19 mouse cellular contexts compared by ENCODE assay signal in the genomic region with DNA sequence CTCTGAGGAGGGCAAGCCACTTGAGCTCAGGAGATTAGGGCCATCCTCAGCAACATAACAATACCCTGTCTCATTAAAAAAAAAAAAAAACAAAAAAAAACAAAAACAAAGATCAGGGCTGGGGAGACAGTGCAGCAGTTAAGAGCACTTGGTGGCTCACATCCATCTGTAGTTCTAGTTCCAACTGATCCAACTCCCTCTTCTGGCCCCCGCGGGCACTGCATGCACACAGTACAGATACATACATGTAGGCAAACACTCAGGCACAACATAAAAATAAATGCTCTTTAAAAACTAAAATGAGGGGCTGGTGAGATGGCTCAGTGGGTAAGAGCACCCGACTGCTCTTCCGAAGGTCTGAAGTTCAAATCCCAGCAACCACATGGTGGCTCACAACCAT. TPM values are rescaled to one million over a fixed set of nuclear protein-coding genes. Genes with fewer than 3 reads are reported as not detected.
DNase-seq lines count a peak whose midpoint lies in the region; ATAC-seq and TF ChIP-seq lines count a peak whose summit lies in the region.
"Had no signal": no experiment of that assay in that cellular context is flagged by ENCODE, and none has a peak within 500 bp of the region (broad histone marks: within the 10 kb centered on the region; RNA-seq: fewer than 3 reads in every experiment).

No protein-coding gene starts in this region.

- H3K4me2 ChIP-seq in kidney, postnatal 0 days (ENCODE audit: low read length), result no peak overlapping the region
- H3K4me2 ChIP-seq in kidney, embryonic 14.5 days (replicated peaks; ENCODE audit: low read depth, low read length), result no peak overlapping the region
- no peak overlapping the region for H3K4me2 ChIP-seq in midbrain, postnatal 0 days (ENCODE audit: low read depth, low read length, poor library complexity, severe bottlenecking)
- no peak overlapping the region for H3K4me2 ChIP-seq in midbrain, embryonic 16.5 days (ENCODE audit: low read length)
- no peak overlapping the region for H3K4me2 ChIP-seq in forebrain, embryonic 14.5 days (ENCODE audit: low read length)
- H3K4me2 ChIP-seq: embryonic facial prominence, embryonic 12.5 days; heart, embryonic 15.5 days; lung, embryonic 14.5 days; midbrain, embryonic 15.5 days had no signal

- H3K27me3 ChIP-seq in kidney, postnatal 0 days (ENCODE audit: insufficient read depth, low read length), result no peaks in the 10 kb centered on the region
- no peaks in the 10 kb centered on the region for H3K27me3 ChIP-seq in kidney, embryonic 14.5 days (ENCODE audit: control insufficient read depth, insufficient read depth, low read length)
- no peaks in the 10 kb centered on the region for H3K27me3 ChIP-seq in midbrain, postnatal 0 days (ENCODE audit: insufficient read depth, low read length)
- H3K27me3 ChIP-seq in midbrain, embryonic 16.5 days (ENCODE audit: control insufficient read depth, insufficient read depth, low read depth, low read length), result no peaks in the 10 kb centered on the region
- no peaks in the 10 kb centered on the region for H3K27me3 ChIP-seq in forebrain, embryonic 14.5 days (replicated peaks; ENCODE audit: control insufficient read depth, insufficient read depth, low read length)
- H3K27me3 ChIP-seq: embryonic facial prominence, embryonic 12.5 days; heart, embryonic 15.5 days; midbrain, embryonic 15.5 days had no signal

- no peak for DNase-seq in kidney, postnatal 0 days (ENCODE audit: low spot score)
- DNase-seq in midbrain, postnatal 0 days (ENCODE audit: low spot score), result no peak
- peak; percentile 43 for DNase-seq in ES-CJ7 (ENCODE audit: low read depth, low spot score)
- DNase-seq in forebrain, embryonic 14.5 days (ENCODE audit: low spot score), result no peak
- DNase-seq: adrenal gland, postnatal 25 days; cerebellum, adult 2 months; forebrain, postnatal 0 days; heart, adult 11 months; kidney, adult 9 months; lung, embryonic 14.5 days; right cerebral cortex, adult 18-20 months had no signal

- no peaks in the 10 kb centered on the region for H3K36me3 ChIP-seq in kidney, postnatal 0 days (ENCODE audit: insufficient read depth, low read length)
- no peaks in the 10 kb centered on the region for H3K36me3 ChIP-seq in kidney, embryonic 14.5 days (ENCODE audit: control insufficient read depth, insufficient read depth, low read length)
- H3K36me3 ChIP-seq in midbrain, postnatal 0 days (ENCODE audit: insufficient read depth, low read length), result no peaks in the 10 kb centered on the region
- no peaks in the 10 kb centered on the region for H3K36me3 ChIP-seq in midbrain, embryonic 16.5 days (ENCODE audit: control insufficient read depth, insufficient read depth, low read length)
- H3K36me3 ChIP-seq in forebrain, embryonic 14.5 days (ENCODE audit: control insufficient read depth, insufficient read depth, low read length), result no peaks in the 10 kb centered on the region
- H3K36me3 ChIP-seq: embryonic facial prominence, embryonic 12.5 days; heart, embryonic 15.5 days; midbrain, embryonic 15.5 days had no signal

- no peak overlapping the region for H3K27ac ChIP-seq in kidney, postnatal 0 days
- H3K27ac ChIP-seq in kidney, embryonic 14.5 days (ENCODE audit: low read depth, low read length), result no peak overlapping the region
- H3K27ac ChIP-seq in midbrain, postnatal 0 days (ENCODE audit: low read depth, low read length), result no peak overlapping the region
- H3K27ac ChIP-seq in midbrain, embryonic 16.5 days (ENCODE audit: low read length), result no peak overlapping the region
- no peak overlapping the region for H3K27ac ChIP-seq in bone marrow, adult 2 months (ENCODE audit: control insufficient read depth, insufficient read depth, low read depth, low read length, poor library complexity)
- H3K27ac ChIP-seq in forebrain, embryonic 14.5 days (ENCODE audit: low read depth, low read length), result no peak overlapping the region
- H3K27ac ChIP-seq: embryonic facial prominence, embryonic 12.5 days; heart, embryonic 15.5 days; midbrain, embryonic 15.5 days; stomach, postnatal 0 days had no signal

- WGBS in kidney, postnatal 0 days, result 100% methylated on average over 4 of the region's 4 CpGs
- 96% methylated on average over 4 of the region's 4 CpGs for WGBS in kidney, embryonic 14.5 days
- WGBS in midbrain, postnatal 0 days, result 97% methylated on average over 4 of the region's 4 CpGs
- 96% methylated on average over 4 of the region's 4 CpGs for WGBS in midbrain, embryonic 16.5 days
- WGBS in bone marrow, adult 2 months, result 93% methylated on average over 4 of the region's 4 CpGs
- 98% methylated on average over 4 of the region's 4 CpGs for WGBS in forebrain, embryonic 14.5 days

- TF ChIP-seq POLR2A in bone marrow, adult 2 months (IDR thresholded peaks at IDR 0.05; ENCODE audit: borderline replicate concordance, control insufficient read depth, low read depth, low read length), result no peak

- no peak overlapping the region for H3K4me3 ChIP-seq in kidney, postnatal 0 days (replicated peaks; ENCODE audit: low read depth, low read length)
- no peak overlapping the region for H3K4me3 ChIP-seq in kidney, embryonic 14.5 days (ENCODE audit: low read length)
- no peak overlapping the region for H3K4me3 ChIP-seq in midbrain, postnatal 0 days (ENCODE audit: low read depth, low read length)
- H3K4me3 ChIP-seq in midbrain, embryonic 16.5 days (ENCODE audit: low read depth, low read length), result no peak overlapping the region
- H3K4me3 ChIP-seq in bone marrow, adult 2 months (replicated peaks; ENCODE audit: control insufficient read depth, low read depth, low read length), result no peak overlapping the region
- no peak overlapping the region for H3K4me3 ChIP-seq in forebrain, embryonic 14.5 days (ENCODE audit: low read depth, low read length)
- H3K4me3 ChIP-seq: embryonic facial prominence, embryonic 12.5 days; heart, embryonic 15.5 days; midbrain, embryonic 15.5 days had no signal

- H3K9ac ChIP-seq in kidney, postnatal 0 days (ENCODE audit: low read depth, low read length), result no peak overlapping the region
- no peak overlapping the region for H3K9ac ChIP-seq in kidney, embryonic 14.5 days (ENCODE audit: low read depth, low read length)
- H3K9ac ChIP-seq in midbrain, postnatal 0 days (replicated peaks; ENCODE audit: low read length, poor library complexity, severe bottlenecking), result no peak overlapping the region
- H3K9ac ChIP-seq in midbrain, embryonic 16.5 days (ENCODE audit: low read depth, low read length), result no peak overlapping the region
- H3K9ac ChIP-seq in forebrain, embryonic 14.5 days (ENCODE audit: low read length), result no peak overlapping the region
- H3K9ac ChIP-seq: embryonic facial prominence, embryonic 12.5 days; forebrain, postnatal 0 days; heart, embryonic 15.5 days; lung, embryonic 14.5 days; midbrain, embryonic 15.5 days had no signal

- no peak for ATAC-seq in kidney, postnatal 0 days (replicated peaks; ENCODE audit: low FRiP score, low read depth)
- no peak for ATAC-seq in kidney, embryonic 14.5 days (ENCODE audit: low FRiP score, low TSS enrichment)
- no peak for ATAC-seq in midbrain, postnatal 0 days (ENCODE audit: low FRiP score)
- no peak for ATAC-seq in midbrain, embryonic 16.5 days
- ATAC-seq in forebrain, embryonic 14.5 days, result no peak
- no peak for ATAC-seq in granulocyte monocyte progenitor cell, adult 5-6 weeks (replicated peaks; ENCODE audit: poor library complexity, severe bottlenecking)
- ATAC-seq: forebrain, postnatal 0 days; midbrain, embryonic 15.5 days had no signal

- 0 out of 2 replicates have a peak, but pooled peaks have one; percentile 2 for TF ChIP-seq CTCF in kidney, postnatal 0 days (IDR thresholded peaks at IDR 0.05; ENCODE audit: low read depth)
- TF ChIP-seq CTCF in midbrain, postnatal 0 days (IDR thresholded peaks at IDR 0.05), result peak; percentile 31
- TF ChIP-seq CTCF in bone marrow, adult 2 months (IDR thresholded peaks at IDR 0.05; ENCODE audit: control insufficient read depth, insufficient read depth, low read length), result peak; percentile 22; the same call in 1 of the 2 replicates

- no peaks in the 10 kb centered on the region for H3K9me3 ChIP-seq in kidney, postnatal 0 days (replicated peaks; ENCODE audit: low read length)
- H3K9me3 ChIP-seq in kidney, embryonic 14.5 days (ENCODE audit: control insufficient read depth, low read length), result no peaks in the 10 kb centered on the region
- no peaks in the 10 kb centered on the region for H3K9me3 ChIP-seq in midbrain, postnatal 0 days (ENCODE audit: low read length)
- no peaks in the 10 kb centered on the region for H3K9me3 ChIP-seq in midbrain, embryonic 16.5 days (replicated peaks; ENCODE audit: control insufficient read depth, low read length, poor library complexity, severe bottlenecking)
- H3K9me3 ChIP-seq in forebrain, embryonic 14.5 days (replicated peaks; ENCODE audit: control insufficient read depth, low read length), result no peaks in the 10 kb centered on the region
- H3K9me3 ChIP-seq: embryonic facial prominence, embryonic 12.5 days; heart, embryonic 15.5 days; midbrain, embryonic 15.5 days had no signal

- H3K4me1 ChIP-seq in kidney, postnatal 0 days (replicated peaks; ENCODE audit: insufficient read depth, low read length), result no peaks in the 10 kb centered on the region
- H3K4me1 ChIP-seq in kidney, embryonic 14.5 days (ENCODE audit: control insufficient read depth, insufficient read depth, low read length), result no peaks in the 10 kb centered on the region
- H3K4me1 ChIP-seq in midbrain, postnatal 0 days (ENCODE audit: insufficient read depth, low read length), result no peaks in the 10 kb centered on the region
- H3K4me1 ChIP-seq in midbrain, embryonic 16.5 days (ENCODE audit: control insufficient read depth, insufficient read depth, low read length), result no peaks in the 10 kb centered on the region
- H3K4me1 ChIP-seq in bone marrow, adult 2 months (ENCODE audit: control insufficient read depth, insufficient read depth, low read length), result no peaks in the 10 kb centered on the region; the same call in 1 of the 2 replicates
- no peaks in the 10 kb centered on the region for H3K4me1 ChIP-seq in forebrain, embryonic 14.5 days (ENCODE audit: control insufficient read depth, insufficient read depth, low read length)
- H3K4me1 ChIP-seq: embryonic facial prominence, embryonic 12.5 days; heart, embryonic 15.5 days; midbrain, embryonic 15.5 days had no signal

RNA-seq across cellular contexts. Expression of a gene that starts 34.2 kb away (rescaled TPM):
- polyA plus RNA-seq in kidney, postnatal 0 days (2015; fragmentation: Nextera tagmentation; extraction: Ambion mirVana), result 36.5 and 40.8 TPM in 2 replicates
- polyA plus RNA-seq in kidney, embryonic 14.5 days (2014; fragmentation: Nextera tagmentation; extraction: Ambion mirVana), result 29.2 and 37.4 TPM in 2 replicates
- 22.1 and 34.2 TPM in 2 replicates for total RNA-seq in midbrain, postnatal 0 days (2014; rRNA removed)
- 18.6 and 25.0 TPM in 2 replicates for polyA plus RNA-seq in midbrain, postnatal 0 days (2015; fragmentation: Nextera tagmentation; extraction: Ambion mirVana)
- polyA plus RNA-seq in midbrain, embryonic 16.5 days (2015; fragmentation: Nextera tagmentation; extraction: Ambion mirVana), result 17.2 and 20.6 TPM in 2 replicates
- polyA plus RNA-seq in bone marrow, adult 2 months (2011; ENCODE audit: insufficient read depth, insufficient read length, low replicate concordance, missing spikeins), result 39.5 and 79.6 TPM in 2 replicates
- 23.5 TPM in 2 replicates for polyA plus RNA-seq in forebrain, embryonic 14.5 days (2014; fragmentation: Nextera tagmentation; extraction: Ambion mirVana)
- total RNA-seq in granulocyte monocyte progenitor cell, adult 5-6 weeks (2014; fragmentation: Nextera tagmentation), result 43.7 and 49.3 TPM in 2 replicates
- 44.2 and 47.4 TPM in 2 replicates for total RNA-seq in granulocyte monocyte progenitor cell, adult 5-6 weeks (2017)
